Mouse (Mus musculus): ENCODE data around the gene Olfr237-ps1. TPM values are rescaled to one million over a fixed set of nuclear protein-coding genes. Genes with fewer than 3 reads are reported as not detected.

The Olfr237-ps1 gene
- polyA plus RNA-seq, 1 experiment, result not detected

DNA sequence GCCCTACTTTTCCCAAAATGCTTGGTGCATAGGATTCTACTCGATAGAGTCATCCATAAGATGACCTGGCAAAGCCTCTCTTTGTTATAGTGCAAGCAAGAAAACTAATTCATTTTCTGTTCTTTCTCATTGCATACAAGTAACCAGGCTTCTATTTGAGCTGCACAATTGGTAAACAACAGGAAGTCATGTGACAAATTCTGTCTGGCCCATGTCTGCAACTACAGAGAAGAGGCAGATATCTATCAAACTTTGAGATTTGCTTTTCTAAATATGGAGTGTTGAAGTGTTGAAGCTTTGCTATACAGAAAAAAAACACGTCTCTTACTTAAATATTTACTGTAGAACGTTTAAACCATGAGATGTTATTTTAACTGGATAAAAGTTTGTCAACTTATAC is 51.7 kb downstream of the Olfr237-ps1 start:
- TF ChIP-seq POLR2A (IDR thresholded peaks at IDR 0.05; ENCODE audit: borderline replicate concordance, low read depth, low read length) (no peak), CTCF (IDR thresholded peaks at IDR 0.05; ENCODE audit: low read depth, low read length) (no peak)
- Histone ChIP-seq H3K27ac (ENCODE audit: insufficient read depth, low read depth, low read length) (no peak overlapping the region), H3K4me1 (ENCODE audit: control insufficient read depth, insufficient read depth, low read length) (no peaks in the 10 kb centered on the region), H3K4me3 (ENCODE audit: insufficient read depth, low read length) (no peak overlapping the region)

DNA sequence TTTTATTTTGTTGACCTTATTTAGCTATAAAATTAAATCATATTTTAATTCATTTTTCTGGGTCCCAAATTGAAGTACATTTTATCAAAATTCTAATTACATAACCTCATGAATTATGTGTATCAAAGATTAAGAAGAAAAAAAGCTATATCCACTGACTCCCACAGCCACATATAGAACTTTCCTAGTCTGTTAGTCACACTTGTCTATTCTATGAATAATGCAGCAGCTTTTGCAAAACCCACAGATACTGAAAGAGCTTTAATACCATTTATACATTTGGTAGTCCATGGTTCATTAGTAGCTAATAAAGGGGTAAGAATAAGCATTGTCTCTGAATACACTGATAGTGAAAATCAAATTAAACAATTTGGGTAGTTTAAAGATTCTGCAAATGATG is 56.4 kb downstream of the Olfr237-ps1 start:
- TF ChIP-seq CTCF (IDR thresholded peaks at IDR 0.05; ENCODE audit: low read depth, low read length) (no peak), POLR2A (IDR thresholded peaks at IDR 0.05; ENCODE audit: borderline replicate concordance, low read depth, low read length) (no peak)

DNA sequence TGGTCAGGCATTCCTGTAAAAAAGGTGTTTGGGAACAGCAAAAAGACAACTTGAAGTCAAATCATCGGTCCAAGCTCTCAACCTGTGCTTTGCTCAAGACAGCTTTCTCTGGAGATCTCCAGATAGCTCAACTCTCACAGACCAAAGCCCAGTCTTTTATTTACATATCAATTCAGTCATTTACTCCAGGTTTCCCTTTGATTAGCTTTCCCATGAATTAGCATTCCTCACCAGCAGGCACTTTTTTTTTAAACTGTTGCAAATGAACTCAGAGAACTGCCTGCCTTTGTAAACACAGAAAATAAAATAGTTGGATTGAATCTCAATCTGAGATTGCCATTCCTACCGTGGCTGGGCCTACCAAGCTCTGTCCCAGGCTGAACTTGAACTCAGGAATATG is 59.0 kb downstream of the Olfr237-ps1 start:
- no peak for TF ChIP-seq CTCF (IDR thresholded peaks at IDR 0.05; ENCODE audit: low read depth, low read length)
- TF ChIP-seq POLR2A (IDR thresholded peaks at IDR 0.05; ENCODE audit: borderline replicate concordance, low read depth, low read length), result no peak
- Histone ChIP-seq H3K4me1 (ENCODE audit: control insufficient read depth, insufficient read depth, low read length) (no peaks in the 10 kb centered on the region), H3K4me3 (ENCODE audit: insufficient read depth, low read length) (no peak overlapping the region), H3K27ac (ENCODE audit: insufficient read depth, low read depth, low read length) (no peak overlapping the region)

More for the DNA sequence above, 56.4 kb downstream of the Olfr237-ps1 start:
- H3K4me3 ChIP-seq (ENCODE audit: insufficient read depth, low read length), result no peak overlapping the region
- no peak overlapping the region for H3K27ac ChIP-seq (ENCODE audit: insufficient read depth, low read depth, low read length)
- no peaks in the 10 kb centered on the region for H3K4me1 ChIP-seq (ENCODE audit: control insufficient read depth, insufficient read depth, low read length)

Other genes starting within 250 kb of the Olfr237-ps1 start
- not detected in 2 replicates for gene Olfr447, start 237.7 kb upstream of the Olfr237-ps1 start, polyA plus RNA-seq (2012; ENCODE audit: insufficient read depth, insufficient read length, missing spikeins)
- not detected in 2 replicates for gene Olfr446, start 225.2 kb upstream of the Olfr237-ps1 start, polyA plus RNA-seq (2012; ENCODE audit: insufficient read depth, insufficient read length, missing spikeins)
- gene Olfr444, start 197.5 kb upstream of the Olfr237-ps1 start, polyA plus RNA-seq (2012; ENCODE audit: insufficient read depth, insufficient read length, missing spikeins), result not detected in 2 replicates
- not detected in 2 replicates for gene Olfr441, start 40.2 kb upstream of the Olfr237-ps1 start, polyA plus RNA-seq (2012; ENCODE audit: insufficient read depth, insufficient read length, missing spikeins)
- gene Olfr437, start 16.7 kb downstream of the Olfr237-ps1 start, polyA plus RNA-seq (2012; ENCODE audit: insufficient read depth, insufficient read length, missing spikeins), result not detected in 2 replicates
- not detected in 2 replicates for gene Olfr13, start 25.6 kb downstream of the Olfr237-ps1 start, polyA plus RNA-seq (2012; ENCODE audit: insufficient read depth, insufficient read length, missing spikeins)
- not detected in 2 replicates for gene Olfr435, start 50.6 kb downstream of the Olfr237-ps1 start, polyA plus RNA-seq (2012; ENCODE audit: insufficient read depth, insufficient read length, missing spikeins)
- not detected in 2 replicates for gene Olfr434, start 66.5 kb downstream of the Olfr237-ps1 start, polyA plus RNA-seq (2012; ENCODE audit: insufficient read depth, insufficient read length, missing spikeins)
- not detected in 2 replicates for gene Olfr47, start 85.0 kb downstream of the Olfr237-ps1 start, polyA plus RNA-seq (2012; ENCODE audit: insufficient read depth, insufficient read length, missing spikeins)
- gene Arhgef5, start 119.0 kb downstream of the Olfr237-ps1 start, polyA plus RNA-seq (2012; ENCODE audit: insufficient read depth, insufficient read length, missing spikeins), result 0.20 and 0.73 TPM in 2 replicates
- not detected in 2 replicates for gene Nobox, start 163.0 kb downstream of the Olfr237-ps1 start, polyA plus RNA-seq (2012; ENCODE audit: insufficient read depth, insufficient read length, missing spikeins)

Measured in bone marrow macrophage, adult 2 months (primary cell).